Mouse (Mus musculus) forebrain, embryonic 11.5 days (tissue): ENCODE results near the gene Ptbp1. TPM values are rescaled to one million over a fixed set of nuclear protein-coding genes. Genes with fewer than 3 reads are reported as not detected.
A peak's percentile ranks its signal among the peaks of the same experiment; 100 is the strongest.

ENCODE experiments used
- ATAC-seq: fragments of 200-750 bp; cut with Nextera tagmentation; replicated peaks from 2 replicates; pipeline ENCODE4 v1.8.0; 2017; ENCODE audit warnings: moderate TSS enrichment; ENCODE audit not compliant: low FRiP score
- DNase-seq: peaks from one replicate; pipeline ENCODE4 v3.0.0-alpha.2; 2017; ENCODE audit warnings: low spot score
- H3K27ac ChIP-seq: fragments of 300-500 bp; sonication (generic); 2 replicates; pipeline ENCODE4 v1.5.1; 2014; ENCODE audit warnings: low read depth, low read length
- H3K27me3 ChIP-seq: fragments of 300-500 bp; sonication (generic); 2 replicates; pipeline ENCODE4 v1.6.1; 2014; ENCODE audit warnings: mild to moderate bottlenecking, low read length, mixed read lengths; ENCODE audit not compliant: control insufficient read depth, insufficient read depth
- H3K36me3 ChIP-seq: fragments of 300-500 bp; sonication (generic); 2 replicates; pipeline ENCODE4 v1.6.1; 2014; ENCODE audit warnings: mild to moderate bottlenecking, low read length, moderate library complexity, mixed read lengths; ENCODE audit not compliant: control insufficient read depth, insufficient read depth
- H3K4me1 ChIP-seq: fragments of 300-500 bp; sonication (generic); replicated peaks from 2 replicates; pipeline ENCODE4 v1.6.1; 2014; ENCODE audit warnings: low read length, mixed read lengths; ENCODE audit not compliant: control insufficient read depth, insufficient read depth
- H3K4me2 ChIP-seq: fragments of 300-500 bp; sonication (generic); 2 replicates; pipeline ENCODE4 v1.6.1; 2014; ENCODE audit warnings: low read depth, mild to moderate bottlenecking, low read length, moderate library complexity, mixed read lengths; ENCODE audit not compliant: severe bottlenecking
- H3K4me3 ChIP-seq: fragments of 300-500 bp; sonication (generic); 2 replicates; pipeline ENCODE4 v1.5.1; 2014; ENCODE audit warnings: low read depth, low read length
- H3K9ac ChIP-seq: fragments of 300-500 bp; sonication (generic); 2 replicates; pipeline ENCODE4 v1.6.1; 2014; ENCODE audit warnings: low read length
- H3K9me3 ChIP-seq: fragments of 300-500 bp; sonication (generic); 2 replicates; pipeline ENCODE4 v1.6.1; 2016; ENCODE audit warnings: low read length, mixed read lengths; ENCODE audit not compliant: control insufficient read depth
- WGBS: fragments of 180-500 bp; shearing (Covaris S2); extraction: QIAGEN DNeasy Blood & Tissue Kit; methylation state at CpG from one replicate; pipeline ENCODE4 v1.1.7; 2014; 5-methylcytosine and 5-hydroxymethylcytosine counted together
- polyA plus RNA-seq: library from polyadenylated mRNA; unstranded; fragments of >200 nt; fragmentation: Nextera tagmentation; extraction: Ambion mirVana; gene quantifications from 2 replicates; pipeline ENCODE4 v1.2.1, GENCODE M21; 2014

Gene Ptbp1
- polyA plus RNA-seq, 1 experiment from 2014 or later, result 295 TPM

- DNase-seq (no peak), ATAC-seq (no peak)
- no peak overlapping the region for H3K4me3 ChIP-seq
- H3K9ac ChIP-seq, result no peak overlapping the region
- H3K27ac ChIP-seq, result no peak overlapping the region
- no peak overlapping the region for H3K4me2 ChIP-seq
- no peaks in the 10 kb centered on the region for H3K27me3 ChIP-seq
- 70% methylated on average over 6 of the region's 6 CpGs for WGBS
- peaks cover 2% of the 10 kb centered on the region; the same call in 1 of the 2 replicates for H3K4me1 ChIP-seq
- peaks cover 6% of the 10 kb centered on the region; the same call in 1 of the 2 replicates for H3K36me3 ChIP-seq
- H3K9me3 ChIP-seq, result no peaks in the 10 kb centered on the region
Observed at GRCm38 (mm10) chr10:79823011-79823410, 31.2 kb upstream of the Ptbp1 start.

GRCm38 (mm10) chr10:79824413-79824812 is 29.8 kb upstream of the Ptbp1 start:
- Histone ChIP-seq H3K9me3 (no peaks in the 10 kb centered on the region), H3K4me3 (no peak overlapping the region), H3K36me3 (peaks cover under 1% of the 10 kb centered on the region; the same call in 1 of the 2 replicates), H3K27me3 (no peaks in the 10 kb centered on the region), H3K9ac (no peak overlapping the region), H3K27ac (no peak overlapping the region), H3K4me2 (no peak overlapping the region), H3K4me1 (peaks cover 2% of the 10 kb centered on the region; the same call in 1 of the 2 replicates)
- no peak for DNase-seq
- 75% methylated on average over 6 of the region's 6 CpGs for WGBS
- ATAC-seq, result no peak

- whole genome bisulfite sequencing, result 79% methylated on average over 3 of the region's 3 CpGs
- Histone ChIP-seq H3K9me3 (no peaks in the 10 kb centered on the region), H3K4me3 (no peak overlapping the region), H3K4me1 (no peaks in the 10 kb centered on the region), H3K27me3 (no peaks in the 10 kb centered on the region), H3K9ac (no peak overlapping the region), H3K27ac (no peak overlapping the region), H3K4me2 (no peak overlapping the region), H3K36me3 (no peaks in the 10 kb centered on the region)
- ATAC-seq (no peak), DNase-seq (no peak)
Observed at GRCm38 (mm10) chr10:79831583-79831982, 22.6 kb upstream of the Ptbp1 start.

GRCm38 (mm10) chr10:79832026-79832785 is 22.0 kb upstream of the Ptbp1 start:
- Histone ChIP-seq H3K27ac (no peak overlapping the region), H3K9me3 (no peaks in the 10 kb centered on the region), H3K36me3 (no peaks in the 10 kb centered on the region), H3K4me1 (no peaks in the 10 kb centered on the region), H3K27me3 (no peaks in the 10 kb centered on the region), H3K4me2 (no peak overlapping the region), H3K4me3 (no peak overlapping the region), H3K9ac (no peak overlapping the region)
- no peak for DNase-seq
- no peak for ATAC-seq
- 83% methylated on average over 7 of the region's 7 CpGs for WGBS

GRCm38 (mm10) chr10:79832786-79833181 is 21.4 kb upstream of the Ptbp1 start:
- Histone ChIP-seq H3K4me3 (no peak overlapping the region), H3K9ac (no peak overlapping the region), H3K4me1 (no peaks in the 10 kb centered on the region), H3K36me3 (no peaks in the 10 kb centered on the region), H3K27ac (no peak overlapping the region), H3K27me3 (no peaks in the 10 kb centered on the region), H3K9me3 (no peaks in the 10 kb centered on the region), H3K4me2 (no peak overlapping the region)
- DNase-seq, result no peak
- 79% methylated on average over 9 of the region's 9 CpGs for WGBS
- ATAC-seq, result no peak

- Histone ChIP-seq H3K27ac (no peak overlapping the region), H3K4me2 (no peak overlapping the region), H3K4me3 (no peak overlapping the region), H3K9me3 (no peaks in the 10 kb centered on the region), H3K4me1 (no peaks in the 10 kb centered on the region), H3K9ac (no peak overlapping the region), H3K36me3 (no peaks in the 10 kb centered on the region), H3K27me3 (no peaks in the 10 kb centered on the region)
- WGBS, result 25% methylated on average over 9 of the region's 9 CpGs
- ATAC-seq, result peak; percentile 51; the same call in 1 of the 2 replicates
- peak; percentile 88 for DNase-seq
Observed at GRCm38 (mm10) chr10:79834769-79835398, 19.3 kb upstream of the Ptbp1 start.

- DNase-seq, result no peak
- no peak overlapping the region for H3K27ac ChIP-seq
- H3K36me3 ChIP-seq, result no peaks in the 10 kb centered on the region
- H3K4me3 ChIP-seq, result no peak overlapping the region
- ATAC-seq, result no peak
- no peaks in the 10 kb centered on the region for H3K9me3 ChIP-seq
- WGBS, result 92% methylated on average over 3 of the region's 3 CpGs
- H3K4me2 ChIP-seq, result no peak overlapping the region
- peaks cover 6% of the 10 kb centered on the region; the same call in 1 of the 2 replicates for H3K4me1 ChIP-seq
- H3K9ac ChIP-seq, result no peak overlapping the region
- no peaks in the 10 kb centered on the region for H3K27me3 ChIP-seq
Observed at GRCm38 (mm10) chr10:79836918-79837317, 17.3 kb upstream of the Ptbp1 start.

- H3K27ac ChIP-seq, result no peak overlapping the region
- ATAC-seq, result no peak
- H3K4me1 ChIP-seq, result peaks cover 6% of the 10 kb centered on the region; the same call in 1 of the 2 replicates
- no peaks in the 10 kb centered on the region for H3K36me3 ChIP-seq
- H3K9ac ChIP-seq, result no peak overlapping the region
- H3K4me2 ChIP-seq, result no peak overlapping the region
- no peak overlapping the region for H3K4me3 ChIP-seq
- WGBS, result 72% methylated on average over 2 of the region's 2 CpGs
- no peaks in the 10 kb centered on the region for H3K9me3 ChIP-seq
- H3K27me3 ChIP-seq, result no peaks in the 10 kb centered on the region
- DNase-seq, result no peak
Observed at GRCm38 (mm10) chr10:79838151-79838550, 16.1 kb upstream of the Ptbp1 start.
